Mouse (Mus musculus) urinary bladder, postnatal 10 days (tissue): Measurements from ENCODE around the gene Yars.

Source experiments
- DNase-seq: peaks from one replicate; pipeline ENCODE4 v3.0.0; 2022; ENCODE audit warnings: low spot score

Gene Yars

DNA sequence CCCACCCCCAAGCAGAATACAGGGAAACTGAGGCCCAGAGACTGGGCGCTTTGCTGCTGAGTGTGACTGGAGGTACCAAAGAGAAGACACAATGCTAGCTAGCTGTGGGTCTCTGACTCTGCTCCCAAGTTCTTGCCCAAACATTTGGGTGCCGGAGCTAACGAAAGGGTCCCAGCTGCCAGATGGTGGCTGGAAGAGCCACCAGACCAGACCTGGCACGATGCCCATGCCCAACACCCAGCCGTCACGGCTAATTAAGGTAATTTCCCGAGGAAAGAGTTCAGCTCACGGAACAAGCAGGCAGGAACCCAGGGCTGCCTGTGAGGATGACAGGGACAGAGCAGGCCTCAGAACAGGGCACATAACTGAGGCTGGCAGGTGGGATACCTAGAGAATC, 38.4 kb downstream of the Yars start:
- no peak for DNase-seq

DNA sequence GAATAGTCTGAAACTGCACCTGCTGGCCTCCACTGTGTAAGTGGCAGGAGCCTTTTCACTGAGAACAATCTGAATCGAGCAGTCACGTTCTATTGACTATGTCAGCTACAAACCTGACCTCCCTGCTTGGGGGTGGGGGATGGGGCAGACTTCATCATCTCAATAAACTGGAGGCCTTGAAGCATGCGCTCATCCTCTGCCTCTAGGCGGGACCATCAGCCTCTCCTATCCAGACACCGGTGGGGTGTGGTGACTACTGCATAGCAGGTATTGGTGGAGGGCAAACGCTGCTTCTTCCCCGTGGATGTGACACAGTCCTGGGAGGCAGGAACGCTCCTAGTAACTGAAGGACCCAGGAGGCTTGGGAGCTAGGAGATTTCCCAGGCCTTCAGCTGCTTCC, 41.4 kb downstream of the Yars start:
- no peak for DNase-seq

DNA sequence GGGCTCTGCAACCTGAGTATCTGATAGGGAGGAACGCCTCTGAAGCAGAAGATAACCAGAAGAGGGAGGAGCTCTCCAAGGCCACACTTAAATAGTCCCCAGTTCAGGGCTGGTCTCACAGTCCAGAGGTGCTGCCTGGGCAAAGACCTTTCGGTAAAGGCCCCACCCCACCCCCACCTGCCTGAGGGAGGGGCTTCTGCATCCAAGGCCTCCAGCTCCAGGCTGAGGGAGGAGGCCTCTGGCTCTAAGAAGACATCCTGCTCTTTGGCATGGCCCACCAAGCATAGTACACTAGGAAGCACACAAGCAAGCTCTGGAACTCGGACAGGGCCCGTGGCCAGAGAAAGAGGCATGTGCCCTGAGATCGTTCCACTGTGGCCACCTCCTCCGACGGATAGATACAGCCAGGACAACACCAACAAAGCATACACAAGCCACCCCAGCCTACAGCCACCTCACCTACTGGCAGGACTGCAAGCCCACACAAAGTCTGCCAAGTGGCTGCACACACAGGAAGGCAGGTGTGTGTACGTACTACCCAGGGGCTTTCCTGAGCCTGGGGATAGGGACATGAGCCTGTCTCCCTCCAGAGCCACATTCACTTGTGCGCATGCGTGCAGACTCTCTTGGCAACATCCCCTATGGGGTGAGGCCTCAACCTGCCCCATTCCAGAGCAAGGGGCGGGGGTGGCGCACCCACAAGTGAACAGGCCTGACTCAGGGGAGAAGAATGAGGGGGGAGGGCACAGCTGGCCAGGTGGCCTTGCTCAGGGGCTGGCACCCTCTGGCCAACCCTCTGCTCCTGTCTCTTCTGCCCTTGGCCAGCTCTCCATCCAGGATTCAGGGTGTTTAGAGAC, 42.3 kb downstream of the Yars start:
- DNase-seq, result peak; percentile 71

DNA sequence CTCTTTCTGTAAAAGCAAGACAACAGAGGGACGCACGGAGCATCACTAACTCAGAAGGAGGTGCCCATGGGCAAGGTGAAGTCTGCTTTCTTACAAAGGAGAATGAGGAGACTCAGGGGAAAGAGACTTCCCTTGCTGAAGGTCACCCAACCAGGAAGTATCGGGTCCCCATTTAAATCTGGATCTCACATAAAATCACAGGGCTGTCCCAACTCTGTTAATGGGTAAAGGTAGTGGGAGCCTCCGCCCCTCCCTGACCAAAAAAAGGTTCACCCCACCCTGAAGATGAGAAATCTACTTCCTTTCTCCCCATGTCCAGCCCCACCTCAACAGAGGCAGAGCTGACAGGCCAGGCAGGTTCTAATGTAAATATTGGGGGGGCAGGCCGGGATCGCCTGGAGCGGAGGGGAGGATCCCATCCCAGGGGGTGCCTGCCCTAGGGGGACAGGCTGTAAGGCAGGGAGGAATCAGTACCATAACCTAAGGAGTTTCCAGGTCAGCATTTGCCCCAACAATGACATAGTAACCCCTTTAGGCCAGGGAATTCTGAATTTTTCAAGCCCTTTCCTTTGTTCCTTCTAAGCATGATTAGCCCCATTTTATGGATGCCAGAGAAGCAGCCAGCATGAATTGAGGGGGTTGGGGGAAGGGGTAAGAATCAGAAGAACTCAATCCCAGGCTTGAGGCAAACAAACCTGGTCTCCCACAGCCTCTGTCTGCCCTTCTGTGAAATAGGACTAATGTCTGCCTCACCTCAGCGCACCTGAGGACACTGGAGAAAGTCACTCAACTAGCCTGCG, 43.2 kb downstream of the Yars start:
- no peak for DNase-seq

DNA sequence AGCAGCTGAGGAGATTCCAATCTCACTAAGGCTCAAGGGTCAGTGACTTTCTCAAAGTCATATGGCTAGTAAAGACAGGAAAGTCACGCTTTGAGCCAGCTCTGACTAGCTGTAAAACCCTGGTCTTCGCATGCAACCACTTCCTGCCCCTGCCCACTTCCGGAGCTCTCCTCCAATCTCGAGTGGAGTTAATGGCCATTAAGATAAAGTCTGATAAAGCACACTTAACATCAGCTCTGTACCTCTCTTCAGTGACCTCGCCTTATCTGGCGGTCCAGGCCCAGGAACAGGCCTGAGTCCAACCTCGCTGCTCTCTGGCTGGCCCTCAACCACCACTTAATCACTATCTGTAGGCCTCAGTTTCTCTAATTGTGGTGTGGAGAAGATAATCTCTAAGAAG, 44.9 kb downstream of the Yars start:
- DNase-seq, result no peak

- no peak for DNase-seq
Measured at GRCm38 (mm10) chr4:129235147-129235546, 45.6 kb downstream of the Yars start.

- DNase-seq, result no peak
Measured at GRCm38 (mm10) chr4:129236236-129236813, 46.8 kb downstream of the Yars start.

GRCm38 (mm10) chr4:129237843-129238441, 48.4 kb downstream of the Yars start:
- no peak for DNase-seq

GRCm38 (mm10) chr4:129238579-129239016, 49.0 kb downstream of the Yars start:
- no peak for DNase-seq

DNA sequence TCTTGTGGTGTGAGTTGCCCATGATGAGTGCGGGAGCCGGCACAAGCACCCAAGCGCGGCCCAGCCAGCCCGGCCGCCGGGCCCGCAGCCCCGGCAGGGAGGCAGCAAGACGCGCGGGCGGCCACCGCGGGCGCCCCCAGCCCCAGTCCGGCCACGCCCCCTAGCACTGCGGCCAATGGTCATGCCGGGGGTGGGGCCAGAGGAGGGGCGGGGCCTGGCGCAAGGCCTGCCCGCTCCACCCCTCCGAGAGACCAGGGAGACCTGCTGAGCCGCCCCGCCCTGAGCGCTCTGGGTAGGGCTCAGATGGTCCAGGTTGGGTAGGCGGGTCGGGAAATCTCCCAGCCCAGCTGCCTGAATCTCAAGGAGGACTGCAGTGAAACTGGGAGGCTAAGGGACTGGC, 49.5 kb downstream of the Yars start:
- DNase-seq, result no peak

DNA sequence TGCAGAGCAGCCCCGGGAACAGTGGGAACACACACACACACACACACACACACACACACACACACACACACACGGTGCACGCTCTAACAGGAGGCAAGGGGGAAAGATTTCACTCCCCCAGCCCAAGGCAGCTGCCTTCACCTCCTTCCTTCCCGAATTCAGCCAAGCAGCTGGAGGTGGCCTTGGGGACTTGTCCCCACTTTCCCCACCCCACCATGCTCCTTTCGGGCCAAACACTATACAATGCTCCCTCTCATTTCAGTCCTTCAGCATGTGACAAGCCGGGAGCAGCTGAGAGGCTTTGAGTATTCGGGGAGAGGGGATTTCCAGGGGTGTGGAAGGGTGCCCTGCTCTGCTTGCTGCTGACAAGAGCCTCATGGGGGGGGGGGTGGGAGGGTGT, 52.3 kb downstream of the Yars start:
- no peak for DNase-seq

DNA sequence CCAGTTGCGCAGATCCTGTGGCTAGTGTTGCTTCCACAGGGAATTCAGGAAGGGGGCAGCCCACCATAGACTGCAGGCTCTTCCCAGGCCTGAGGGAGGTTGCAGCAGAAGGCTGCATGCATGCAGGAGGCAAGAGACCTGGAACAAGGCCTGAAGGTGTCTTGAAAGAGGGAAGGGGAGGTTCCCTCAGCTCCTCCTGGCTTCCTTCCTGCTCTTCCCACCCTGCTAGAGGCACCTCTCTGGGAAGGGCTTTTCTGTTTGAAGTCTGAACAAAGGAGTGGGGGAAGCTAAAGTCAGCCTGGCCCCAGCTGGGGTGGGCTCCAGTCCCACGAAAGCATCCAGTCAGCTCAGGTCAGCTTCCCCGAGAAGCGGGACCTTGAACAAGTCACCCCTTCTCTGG, 52.8 kb downstream of the Yars start:
- no peak for DNase-seq

- no peak for DNase-seq
Measured at GRCm38 (mm10) chr4:129242761-129243160, 53.2 kb downstream of the Yars start.

GRCm38 (mm10) chr4:129244802-129245201, 55.2 kb downstream of the Yars start:
- DNase-seq, result no peak

- DNase-seq, result no peak
Measured at GRCm38 (mm10) chr4:129246360-129247301, 57.1 kb downstream of the Yars start.

GRCm38 (mm10) chr4:129247381-129248242, 58.1 kb downstream of the Yars start:
- DNase-seq, result no peak

- DNase-seq, result no peak
Measured at GRCm38 (mm10) chr4:129248243-129248767, 58.7 kb downstream of the Yars start.

DNA sequence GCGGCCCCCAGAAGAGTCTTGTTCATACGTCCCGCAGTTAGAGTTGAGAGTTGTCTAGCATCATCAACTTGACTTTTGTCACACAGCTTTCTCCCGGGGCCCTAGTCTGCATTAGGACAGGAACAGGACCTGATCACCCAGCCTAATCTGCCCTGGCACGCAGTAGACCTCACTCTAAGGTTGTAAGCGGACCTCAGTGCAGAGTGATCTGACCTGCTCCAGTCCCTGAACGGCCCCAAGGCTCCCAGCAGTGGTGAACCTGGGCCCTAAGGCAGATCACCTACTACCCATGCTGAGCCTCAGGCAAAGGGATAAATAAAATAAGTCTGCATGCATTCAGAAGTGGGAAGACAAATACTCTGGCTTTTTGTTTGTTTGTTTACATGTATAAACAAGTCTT, 59.7 kb downstream of the Yars start:
- DNase-seq, result no peak

DNA sequence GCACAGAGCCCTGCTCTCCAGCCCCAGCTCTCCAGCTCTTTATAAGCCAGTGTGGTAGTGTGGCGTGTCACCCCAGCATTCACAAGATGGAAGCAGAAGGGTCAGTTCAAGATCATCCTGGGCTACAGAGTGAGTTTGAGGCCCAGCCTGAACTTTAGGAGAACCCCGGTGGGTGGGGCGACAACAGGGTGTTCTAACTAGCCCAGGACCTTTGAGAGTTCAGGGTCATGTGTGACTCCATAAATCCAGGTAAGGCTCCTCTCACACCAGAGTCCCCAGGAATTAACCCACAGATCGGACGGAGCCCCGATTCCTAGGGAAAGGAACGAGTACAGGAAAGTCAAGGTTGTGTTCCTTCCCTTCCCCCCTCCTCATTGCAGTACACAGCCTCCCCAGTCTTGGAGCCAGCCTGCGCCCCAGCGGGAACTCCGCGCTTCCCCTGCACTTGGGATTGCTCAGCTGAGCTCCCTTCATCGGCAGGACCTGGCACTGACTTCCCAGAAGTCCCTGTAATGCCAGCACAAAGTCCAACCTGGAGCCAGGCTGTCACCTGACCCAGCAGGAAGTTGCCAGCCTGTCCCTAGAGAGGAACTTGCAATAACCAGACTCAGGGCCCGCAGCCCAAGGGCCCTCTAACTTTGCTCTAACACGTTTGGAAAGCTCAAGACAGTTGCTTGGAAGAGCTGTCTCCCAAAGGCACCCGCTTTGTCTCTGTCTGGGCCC, 61.4 kb downstream of the Yars start:
- DNase-seq, result no peak
